Mouse (Mus musculus): ENCODE data around the gene Pknox2. TPM values are rescaled to one million over a fixed set of nuclear protein-coding genes. Genes with fewer than 3 reads are reported as not detected.

Pknox2 gene
- polyA plus RNA-seq, 1 experiment = 8.5 TPM

GRCm38 (mm10) chr9:36882034-36882745, 265.0 kb downstream of the Pknox2 start:
- no peak overlapping the region for H3ac ChIP-seq (ENCODE audit: control insufficient read depth, insufficient read length, low read depth)
- no peak overlapping the region for H3K4me3 ChIP-seq (ENCODE audit: insufficient read depth, poor library complexity, severe bottlenecking)
- no peaks in the 10 kb centered on the region for H3K27me3 ChIP-seq (ENCODE audit: control insufficient read depth, insufficient read depth, insufficient read length)
- no peak for TF ChIP-seq CTCF (IDR thresholded peaks at IDR 0.05; ENCODE audit: control insufficient read depth, insufficient read depth, insufficient read length)
- TF ChIP-seq USF1 (IDR thresholded peaks at IDR 0.05; ENCODE audit: low read depth) = no peak
- TF ChIP-seq MYOG (IDR thresholded peaks at IDR 0.05; ENCODE audit: control insufficient read depth, extremely low read depth, insufficient read length) = no peak
- TF ChIP-seq CEBPB (IDR thresholded peaks at IDR 0.05; ENCODE audit: low read depth) = no peak
- no peak for TF ChIP-seq MYOD1 (IDR thresholded peaks at IDR 0.05; ENCODE audit: control insufficient read depth, insufficient read length, low read depth)
- no peak for TF ChIP-seq MAX (IDR thresholded peaks at IDR 0.05)
- TF ChIP-seq FOSL1 (IDR thresholded peaks at IDR 0.05; ENCODE audit: insufficient read depth, low read length, poor library complexity, severe bottlenecking) = no peak
- H3K36me3 ChIP-seq (ENCODE audit: control insufficient read depth, insufficient read depth) = no peaks in the 10 kb centered on the region
- H3K79me2 ChIP-seq (ENCODE audit: control insufficient read depth, insufficient read depth) = no peaks in the 10 kb centered on the region
- no peaks in the 10 kb centered on the region for H3K79me3 ChIP-seq (ENCODE audit: low read depth)

GRCm38 (mm10) chr9:36881615-36882014, 265.6 kb downstream of the Pknox2 start:
- H3ac ChIP-seq (ENCODE audit: control insufficient read depth, insufficient read length, low read depth) = no peak overlapping the region
- no peaks in the 10 kb centered on the region for H3K27me3 ChIP-seq (ENCODE audit: control insufficient read depth, insufficient read depth, insufficient read length)
- TF ChIP-seq FOSL1 (IDR thresholded peaks at IDR 0.05; ENCODE audit: insufficient read depth, low read length, poor library complexity, severe bottlenecking) (no peak), CTCF (IDR thresholded peaks at IDR 0.05; ENCODE audit: control insufficient read depth, insufficient read depth, insufficient read length) (no peak), USF1 (IDR thresholded peaks at IDR 0.05; ENCODE audit: low read depth) (no peak), MYOD1 (IDR thresholded peaks at IDR 0.05; ENCODE audit: control insufficient read depth, insufficient read length, low read depth) (no peak), MYOG (IDR thresholded peaks at IDR 0.05; ENCODE audit: control insufficient read depth, extremely low read depth, insufficient read length) (no peak)
- no peaks in the 10 kb centered on the region for H3K36me3 ChIP-seq (ENCODE audit: control insufficient read depth, insufficient read depth)
- H3K79me2 ChIP-seq (ENCODE audit: control insufficient read depth, insufficient read depth) = no peaks in the 10 kb centered on the region
- H3K79me3 ChIP-seq (ENCODE audit: low read depth) = no peaks in the 10 kb centered on the region
- no peak overlapping the region for H3K4me3 ChIP-seq (ENCODE audit: insufficient read depth, poor library complexity, severe bottlenecking)

- no peak for TF ChIP-seq MAX (IDR thresholded peaks at IDR 0.05)
- TF ChIP-seq MYOD1 (IDR thresholded peaks at IDR 0.05; ENCODE audit: control insufficient read depth, insufficient read length, low read depth) = no peak
- no peak for TF ChIP-seq CEBPB (IDR thresholded peaks at IDR 0.05; ENCODE audit: low read depth)
- TF ChIP-seq CTCF (IDR thresholded peaks at IDR 0.05; ENCODE audit: control insufficient read depth, insufficient read depth, insufficient read length) = no peak
- TF ChIP-seq FOSL1 (IDR thresholded peaks at IDR 0.05; ENCODE audit: insufficient read depth, low read length, poor library complexity, severe bottlenecking) = no peak
- no peak for TF ChIP-seq MYOG (IDR thresholded peaks at IDR 0.05; ENCODE audit: control insufficient read depth, extremely low read depth, insufficient read length)
- TF ChIP-seq USF1 (IDR thresholded peaks at IDR 0.05; ENCODE audit: low read depth) = no peak
- Histone ChIP-seq H3ac (ENCODE audit: control insufficient read depth, insufficient read length, low read depth) (no peak overlapping the region), H3K4me3 (ENCODE audit: insufficient read depth, poor library complexity, severe bottlenecking) (no peak overlapping the region), H3K79me2 (ENCODE audit: control insufficient read depth, insufficient read depth) (no peaks in the 10 kb centered on the region), H3K36me3 (ENCODE audit: control insufficient read depth, insufficient read depth) (no peaks in the 10 kb centered on the region), H3K79me3 (ENCODE audit: low read depth) (no peaks in the 10 kb centered on the region), H3K27me3 (ENCODE audit: control insufficient read depth, insufficient read depth, insufficient read length) (no peaks in the 10 kb centered on the region)
These were observed 270.4 kb downstream of the Pknox2 start for GRCm38 (mm10) chr9:36876787-36877186.

GRCm38 (mm10) chr9:36876313-36876712, 270.9 kb downstream of the Pknox2 start:
- H3K79me2 ChIP-seq (ENCODE audit: control insufficient read depth, insufficient read depth) = no peaks in the 10 kb centered on the region
- H3ac ChIP-seq (ENCODE audit: control insufficient read depth, insufficient read length, low read depth) = no peak overlapping the region
- TF ChIP-seq FOSL1 (IDR thresholded peaks at IDR 0.05; ENCODE audit: insufficient read depth, low read length, poor library complexity, severe bottlenecking) (no peak), MAX (IDR thresholded peaks at IDR 0.05) (no peak), CTCF (IDR thresholded peaks at IDR 0.05; ENCODE audit: control insufficient read depth, insufficient read depth, insufficient read length) (no peak), MYOG (IDR thresholded peaks at IDR 0.05; ENCODE audit: control insufficient read depth, extremely low read depth, insufficient read length) (no peak), MYOD1 (IDR thresholded peaks at IDR 0.05; ENCODE audit: control insufficient read depth, insufficient read length, low read depth) (no peak), CEBPB (IDR thresholded peaks at IDR 0.05; ENCODE audit: low read depth) (no peak), USF1 (IDR thresholded peaks at IDR 0.05; ENCODE audit: low read depth) (no peak)
- H3K36me3 ChIP-seq (ENCODE audit: control insufficient read depth, insufficient read depth) = no peaks in the 10 kb centered on the region
- H3K79me3 ChIP-seq (ENCODE audit: low read depth) = no peaks in the 10 kb centered on the region
- no peak overlapping the region for H3K4me3 ChIP-seq (ENCODE audit: insufficient read depth, poor library complexity, severe bottlenecking)
- H3K27me3 ChIP-seq (ENCODE audit: control insufficient read depth, insufficient read depth, insufficient read length) = no peaks in the 10 kb centered on the region

GRCm38 (mm10) chr9:36873796-36874195, 273.4 kb downstream of the Pknox2 start:
- Histone ChIP-seq H3ac (ENCODE audit: control insufficient read depth, insufficient read length, low read depth) (no peak overlapping the region), H3K79me3 (ENCODE audit: low read depth) (no peaks in the 10 kb centered on the region), H3K79me2 (ENCODE audit: control insufficient read depth, insufficient read depth) (no peaks in the 10 kb centered on the region), H3K36me3 (ENCODE audit: control insufficient read depth, insufficient read depth) (no peaks in the 10 kb centered on the region), H3K27me3 (ENCODE audit: control insufficient read depth, insufficient read depth, insufficient read length) (no peaks in the 10 kb centered on the region), H3K4me3 (ENCODE audit: insufficient read depth, poor library complexity, severe bottlenecking) (no peak overlapping the region)
- TF ChIP-seq MYOG (IDR thresholded peaks at IDR 0.05; ENCODE audit: control insufficient read depth, extremely low read depth, insufficient read length) = no peak
- no peak for TF ChIP-seq CEBPB (IDR thresholded peaks at IDR 0.05; ENCODE audit: low read depth)
- no peak for TF ChIP-seq USF1 (IDR thresholded peaks at IDR 0.05; ENCODE audit: low read depth)
- no peak for TF ChIP-seq CTCF (IDR thresholded peaks at IDR 0.05; ENCODE audit: control insufficient read depth, insufficient read depth, insufficient read length)
- TF ChIP-seq MAX (IDR thresholded peaks at IDR 0.05) = no peak
- TF ChIP-seq FOSL1 (IDR thresholded peaks at IDR 0.05; ENCODE audit: insufficient read depth, low read length, poor library complexity, severe bottlenecking) = no peak
- TF ChIP-seq MYOD1 (IDR thresholded peaks at IDR 0.05; ENCODE audit: control insufficient read depth, insufficient read length, low read depth) = no peak

Measured in C2C12 (cell line).